Mouse (Mus musculus) spleen, adult 2 months (tissue): ENCODE results near the gene Defb47. TPM values are rescaled to one million over a fixed set of nuclear protein-coding genes. Genes with fewer than 3 reads are reported as not detected.

Experiments used
- DNase-seq, 2 experiments: peaks; one replicate each; pipeline versions ENCODE4 v3.0.0 to v3.0.0-alpha.2; 2012 to 2021; ENCODE audit warnings: low spot score in 2 of 2, low read depth in 1 of 2
- H3K27ac ChIP-seq: fragments of 200-500 bp; 2 replicates; pipeline ENCODE4 v1.5.1; 2012; ENCODE audit warnings: low read length, inconsistent platforms; ENCODE audit not compliant: insufficient read depth
- H3K27me3 ChIP-seq: fragments of 200-500 bp; 2 replicates; pipeline ENCODE4 v1.6.1; 2012; ENCODE audit warnings: mild to moderate bottlenecking, moderate library complexity, low read length, inconsistent platforms; ENCODE audit not compliant: control insufficient read depth, insufficient read depth
- H3K36me3 ChIP-seq: fragments of 200-500 bp; 2 replicates; pipeline ENCODE4 v1.6.1; 2012; ENCODE audit warnings: mild to moderate bottlenecking, low read length, inconsistent platforms; ENCODE audit not compliant: control insufficient read depth, insufficient read depth
- H3K4me1 ChIP-seq: fragments of 200-500 bp; 2 replicates; pipeline ENCODE4 v1.6.1; 2011; ENCODE audit warnings: inconsistent platforms; ENCODE audit not compliant: control insufficient read depth, insufficient read depth, insufficient read length
- H3K4me3 ChIP-seq: fragments of 200-500 bp; 2 replicates; pipeline ENCODE4 v1.5.1; 2011; ENCODE audit warnings: mild to moderate bottlenecking, inconsistent platforms; ENCODE audit not compliant: insufficient read depth, insufficient read length; ENCODE audit errors: extremely low read depth
- CTCF ChIP-seq: fragments of 200-500 bp; IDR thresholded peaks from 2 replicates; pipeline ENCODE4 v1.5.1; 2011; ENCODE audit warnings: mild to moderate bottlenecking, inconsistent platforms; ENCODE audit not compliant: insufficient read depth, insufficient read length, insufficient replicate concordance; ENCODE audit errors: extremely low read depth
- POLR2A ChIP-seq: fragments of 200-500 bp; IDR thresholded peaks from 2 replicates; pipeline ENCODE4 v1.6.1; 2011; ENCODE audit warnings: low read depth, low read length, inconsistent platforms
- WGBS: fragments of 180-500 bp; shearing (Covaris S2); methylation state at CpG from one replicate; pipeline ENCODE4 v1.1.7; 2018; 5-methylcytosine and 5-hydroxymethylcytosine counted together
- polyA plus RNA-seq: library from polyadenylated mRNA; depleted of rRNA; stranded (reverse); fragments of >200 nt; gene quantifications from 2 replicates; pipeline ENCODE4 v1.2.3, GENCODE M21; 2012

Defb47 gene
- polyA plus RNA-seq, 1 experiment, result not detected

DNA sequence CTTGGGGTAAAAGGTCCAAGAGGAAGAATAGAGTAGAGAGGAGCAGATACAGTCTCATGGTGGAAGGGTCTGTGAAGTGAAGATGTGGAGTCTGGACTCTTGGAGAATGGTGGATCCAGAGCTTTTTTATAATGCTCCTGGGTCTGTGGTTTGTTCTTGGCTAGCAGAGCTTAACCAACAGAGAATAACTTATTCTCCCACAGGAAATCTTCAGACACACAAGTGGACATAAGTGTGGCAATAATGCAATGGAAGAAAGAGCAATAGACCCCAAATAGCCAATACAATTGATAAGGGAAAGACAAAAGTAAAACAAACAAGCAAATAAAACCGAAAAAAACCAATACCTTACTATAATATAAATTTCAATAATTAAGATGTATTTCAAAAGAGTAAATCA lies 13.5 kb upstream of the Defb47 start, which contains the start of gene Defb48:
Defb48 (minus strand) TSS at position 101 of the 400 bp plus-strand sequence.
- 82% methylated on average over 1 of the region's 1 CpGs for WGBS
- DNase-seq, result no peak

DNA sequence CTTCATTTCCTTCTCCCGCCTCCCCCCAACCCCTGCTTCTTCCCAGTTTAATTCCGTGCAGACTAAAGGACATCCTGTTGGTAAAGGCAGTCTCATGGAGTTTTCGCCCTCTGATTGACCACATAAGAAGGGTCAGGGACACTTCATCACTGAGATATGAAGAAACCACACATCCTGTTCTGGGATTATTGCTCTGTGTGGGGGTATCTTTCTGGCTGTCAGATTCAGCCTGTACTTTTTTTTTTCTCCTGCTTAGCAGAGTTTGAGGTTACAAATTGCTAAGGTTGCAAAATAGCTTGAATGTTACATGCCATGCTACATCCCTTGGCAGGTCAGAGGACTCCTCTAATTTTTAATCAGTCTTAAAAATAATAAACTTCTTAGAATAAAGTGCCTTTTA lies 6.6 kb upstream of the Defb47 start:
- Histone ChIP-seq H3K27ac (no peak overlapping the region), H3K4me1 (no peaks in the 10 kb centered on the region; the same call in 1 of the 2 replicates), H3K4me3 (no peak overlapping the region), H3K27me3 (no peaks in the 10 kb centered on the region), H3K36me3 (no peaks in the 10 kb centered on the region)
- DNase-seq, result no peak
- TF ChIP-seq POLR2A, result no peak
- TF ChIP-seq CTCF, result no peak
- WGBS, result 27% methylated on average over 3 of the region's 3 CpGs

More for the DNA sequence above, 13.5 kb upstream of the Defb47 start, which contains the start of gene Defb48:
- no peaks in the 10 kb centered on the region for H3K36me3 ChIP-seq
- H3K27me3 ChIP-seq, result no peaks in the 10 kb centered on the region
- no peaks in the 10 kb centered on the region for H3K4me1 ChIP-seq
- TF ChIP-seq POLR2A (no peak), CTCF (no peak)
- no peak within 1 kb of the TSS for H3K27ac ChIP-seq
- H3K4me3 ChIP-seq, result no peak within 1 kb of the TSS

DNA sequence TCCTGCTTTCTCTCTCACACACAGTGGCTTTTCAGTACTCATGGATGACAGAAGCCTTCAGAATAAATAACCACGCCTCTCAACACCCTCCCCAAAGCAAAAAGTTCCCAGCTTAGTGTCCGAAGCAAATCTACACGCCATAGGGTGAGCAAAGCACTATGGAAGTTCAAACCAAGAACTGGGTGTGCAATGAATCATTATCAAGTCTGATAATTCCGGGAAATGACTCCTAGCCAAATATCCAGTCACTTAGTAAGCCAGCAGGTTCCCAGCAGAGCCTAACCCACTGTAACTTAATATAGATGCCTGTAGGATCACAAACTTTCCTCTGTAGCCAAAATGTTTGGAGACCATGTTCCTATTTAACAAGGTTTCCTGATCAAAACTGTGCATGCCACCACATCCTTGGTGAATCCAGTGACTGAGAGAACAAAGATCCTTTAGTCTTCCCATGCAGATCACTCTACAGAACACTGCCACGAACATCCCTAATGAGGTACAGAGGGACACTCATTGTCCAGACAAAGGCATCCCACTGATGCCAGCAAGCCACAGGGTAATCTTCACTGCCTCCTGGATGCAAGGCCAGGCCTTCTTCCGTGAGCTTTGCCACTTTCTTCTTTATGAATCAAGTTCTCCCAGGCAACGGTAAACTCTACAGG lies 5.9 kb upstream of the Defb47 start:
- Histone ChIP-seq H3K4me1 (no peaks in the 10 kb centered on the region; the same call in 1 of the 2 replicates), H3K4me3 (no peak overlapping the region), H3K27ac (no peak overlapping the region), H3K27me3 (no peaks in the 10 kb centered on the region), H3K36me3 (no peaks in the 10 kb centered on the region)
- TF ChIP-seq CTCF (no peak), POLR2A (no peak)
- WGBS, result 88% methylated on average over 7 of the region's 7 CpGs
- no peak for DNase-seq

DNA sequence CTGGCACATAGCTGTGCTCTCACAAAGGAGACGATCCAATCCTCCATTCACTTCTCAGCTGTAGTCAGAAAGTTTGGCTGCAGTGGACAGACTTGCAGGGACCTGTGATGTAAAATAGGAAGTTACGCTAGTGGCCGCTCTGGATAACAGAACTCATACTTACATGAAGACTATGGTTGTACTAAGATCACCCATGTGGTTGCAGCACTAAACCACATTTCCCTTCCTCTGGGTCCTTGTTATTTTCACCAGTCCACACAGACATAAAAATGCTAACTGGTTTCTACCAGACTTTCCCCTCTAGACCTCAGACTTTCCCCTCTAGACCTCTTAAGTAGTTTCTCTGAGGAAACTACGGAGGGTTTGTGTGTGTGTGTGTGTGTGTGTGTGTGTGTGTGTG lies 1.1 kb downstream of the Defb47 start:
- H3K4me3 ChIP-seq, result no peak overlapping the region
- 19% methylated on average over 4 of the region's 4 CpGs for WGBS
- H3K4me1 ChIP-seq, result no peaks in the 10 kb centered on the region
- no peak overlapping the region for H3K27ac ChIP-seq
- no peaks in the 10 kb centered on the region for H3K27me3 ChIP-seq
- no peaks in the 10 kb centered on the region for H3K36me3 ChIP-seq
- no peak for DNase-seq
- TF ChIP-seq CTCF, result no peak
- TF ChIP-seq POLR2A, result no peak

DNA sequence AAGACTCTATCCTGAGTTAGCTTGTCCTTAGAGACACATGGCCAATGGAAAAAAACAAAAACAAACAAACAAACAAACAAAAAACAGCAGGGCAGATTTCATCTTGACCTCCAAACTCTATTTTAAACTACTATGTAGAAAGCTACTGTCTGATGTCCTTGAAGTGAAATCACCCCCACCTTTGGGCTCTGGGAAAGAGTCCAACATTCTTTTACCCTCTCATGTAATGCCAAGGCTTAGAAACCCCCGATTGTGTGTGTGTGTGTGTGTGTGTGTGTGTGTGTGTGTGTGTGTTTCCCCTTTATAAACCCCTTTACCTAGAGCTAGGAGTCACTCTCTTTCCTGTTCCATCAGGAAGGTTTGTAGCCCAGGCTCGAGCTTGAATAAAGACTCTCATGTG lies 4.7 kb downstream of the Defb47 start:
- 41% methylated on average over 2 of the region's 2 CpGs for WGBS
- no peak for DNase-seq
- Histone ChIP-seq H3K4me1 (no peaks in the 10 kb centered on the region), H3K36me3 (no peaks in the 10 kb centered on the region), H3K27me3 (no peaks in the 10 kb centered on the region), H3K27ac (no peak overlapping the region), H3K4me3 (no peak overlapping the region)
- TF ChIP-seq CTCF (no peak), POLR2A (no peak)

DNA sequence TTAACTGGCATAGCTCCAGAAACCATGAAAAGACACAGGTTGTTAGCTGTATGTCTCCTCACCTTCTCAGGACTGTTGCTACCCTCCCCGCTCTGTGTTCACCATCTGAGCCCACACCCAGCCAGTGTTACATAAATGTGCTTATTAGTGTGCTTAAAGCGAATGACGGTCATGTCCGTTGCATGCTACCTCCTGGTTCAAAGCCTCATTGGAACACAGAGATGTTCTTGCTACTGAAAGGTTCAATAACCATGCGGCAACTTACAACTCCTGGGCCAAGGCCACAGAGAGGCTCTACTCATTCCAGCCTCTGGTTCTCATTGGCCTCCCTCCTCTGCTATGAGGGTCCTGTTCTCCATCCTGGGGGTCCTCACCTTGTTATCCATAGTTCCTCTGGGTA lies 13.6 kb downstream of the Defb47 start, which contains the start of gene Defb43:
Defb43 (plus strand) TSS at position 301 of the 400 bp plus-strand sequence.
- H3K27ac ChIP-seq, result no peak within 1 kb of the TSS
- no peak for DNase-seq
- 93% methylated on average over 5 of the region's 5 CpGs for WGBS
- TF ChIP-seq CTCF, result no peak
- TF ChIP-seq POLR2A, result no peak
- no peaks in the 10 kb centered on the region for H3K36me3 ChIP-seq
- H3K27me3 ChIP-seq, result no peaks in the 10 kb centered on the region
- H3K4me3 ChIP-seq, result no peak within 1 kb of the TSS
- no peaks in the 10 kb centered on the region for H3K4me1 ChIP-seq

DNA sequence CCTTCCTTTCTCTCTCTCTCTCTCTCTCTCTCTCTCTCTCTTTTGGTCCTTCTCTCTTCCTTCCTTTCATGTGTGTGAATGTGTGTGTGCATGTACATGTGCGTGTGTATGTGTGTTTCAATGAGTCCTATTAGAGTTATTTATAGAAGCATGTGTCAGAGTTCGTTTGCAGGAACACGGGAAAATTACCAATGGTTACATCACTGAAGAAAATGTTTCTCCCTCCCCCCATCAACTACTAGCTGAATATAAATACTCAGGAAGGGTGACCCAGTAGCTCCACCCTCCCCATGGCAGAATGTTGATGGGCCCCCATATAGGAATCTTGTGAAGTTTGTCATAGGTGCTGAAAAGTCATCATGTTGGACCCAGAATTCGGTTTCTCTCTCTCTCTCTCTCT lies 15.2 kb downstream of the Defb47 start:
- Histone ChIP-seq H3K4me3 (no peak overlapping the region), H3K36me3 (no peaks in the 10 kb centered on the region), H3K27me3 (no peaks in the 10 kb centered on the region), H3K4me1 (no peaks in the 10 kb centered on the region), H3K27ac (no peak overlapping the region)
- DNase-seq, result no peak
- 69% methylated on average over 4 of the region's 4 CpGs for WGBS
- no peak for TF ChIP-seq CTCF
